29 mouse cellular contexts compared by ENCODE assay signal in genomic region chr2:89117183-89117582, GRCm38 (mm10). TPM values are rescaled to one million over a fixed set of nuclear protein-coding genes. Genes with fewer than 3 reads are reported as not detected.
DNase-seq lines count a peak whose midpoint lies in the region; ATAC-seq and TF ChIP-seq lines count a peak whose summit lies in the region.
"Had no signal": no experiment of that assay in that cellular context is flagged by ENCODE, and none has a peak within 500 bp of the region (broad histone marks: within the 10 kb centered on the region; RNA-seq: fewer than 3 reads in every experiment).

TSS of gene Olfr1221 (minus strand) at chr2:89117283.

- H3K4me1 ChIP-seq in liver, adult 2 months (ENCODE audit: control insufficient read depth, insufficient read depth, low read length), result no peaks in the 10 kb centered on the region
- no peaks in the 10 kb centered on the region for H3K4me1 ChIP-seq in liver, embryonic 12.5 days
- peaks cover 2% of the 10 kb centered on the region for H3K4me1 ChIP-seq in bone marrow macrophage, adult 2 months (ENCODE audit: control insufficient read depth, insufficient read depth, low read length)
- H3K4me1 ChIP-seq in intestine, embryonic 16.5 days (ENCODE audit: control insufficient read depth, insufficient read depth, low read length), result no peaks in the 10 kb centered on the region
- no peaks in the 10 kb centered on the region for H3K4me1 ChIP-seq in hindbrain, postnatal 0 days (ENCODE audit: insufficient read depth, low read length)
- H3K4me1 ChIP-seq in forebrain, embryonic 14.5 days (ENCODE audit: control insufficient read depth, insufficient read depth, low read length), result no peaks in the 10 kb centered on the region
- H3K4me1 ChIP-seq: embryonic facial prominence, embryonic 10.5 days; embryonic facial prominence, embryonic 12.5 days; forebrain, embryonic 13.5 days had no signal

- H3K4me2 ChIP-seq in liver, embryonic 12.5 days, result no peak within 1 kb of the TSS
- no peak within 1 kb of the TSS for H3K4me2 ChIP-seq in intestine, embryonic 16.5 days (ENCODE audit: low read depth, low read length)
- H3K4me2 ChIP-seq in hindbrain, postnatal 0 days (ENCODE audit: low read depth, low read length), result no peak within 1 kb of the TSS
- H3K4me2 ChIP-seq in forebrain, embryonic 14.5 days (ENCODE audit: low read length), result no peak within 1 kb of the TSS
- H3K4me2 ChIP-seq: embryonic facial prominence, embryonic 12.5 days; forebrain, embryonic 13.5 days had no signal

- H3K27me3 ChIP-seq in liver, adult 2 months (ENCODE audit: control insufficient read depth, insufficient read depth, low read length), result no peaks in the 10 kb centered on the region
- no peaks in the 10 kb centered on the region for H3K27me3 ChIP-seq in liver, embryonic 12.5 days (replicated peaks)
- H3K27me3 ChIP-seq in intestine, embryonic 16.5 days (replicated peaks; ENCODE audit: control insufficient read depth, insufficient read depth, low read length), result no peaks in the 10 kb centered on the region
- no peaks in the 10 kb centered on the region for H3K27me3 ChIP-seq in hindbrain, postnatal 0 days (ENCODE audit: insufficient read depth, low read length)
- no peaks in the 10 kb centered on the region for H3K27me3 ChIP-seq in forebrain, embryonic 14.5 days (replicated peaks; ENCODE audit: control insufficient read depth, insufficient read depth, low read length)
- H3K27me3 ChIP-seq: CH12.LX; embryonic facial prominence, embryonic 12.5 days; forebrain, embryonic 13.5 days; Patski had no signal

- H3K9me3 ChIP-seq in liver, embryonic 12.5 days (replicated peaks), result no peaks in the 10 kb centered on the region
- H3K9me3 ChIP-seq in intestine, embryonic 16.5 days (ENCODE audit: control insufficient read depth, low read length), result no peaks in the 10 kb centered on the region
- no peaks in the 10 kb centered on the region for H3K9me3 ChIP-seq in hindbrain, postnatal 0 days (ENCODE audit: low read length)
- H3K9me3 ChIP-seq in forebrain, embryonic 14.5 days (replicated peaks; ENCODE audit: control insufficient read depth, low read length), result no peaks in the 10 kb centered on the region
- H3K9me3 ChIP-seq: embryonic facial prominence, embryonic 10.5 days; embryonic facial prominence, embryonic 12.5 days; forebrain, embryonic 13.5 days; G1E had no signal

- no peak within 1 kb of the TSS for H3K9ac ChIP-seq in liver, adult 2 months (ENCODE audit: low read depth, low read length)
- H3K9ac ChIP-seq in liver, embryonic 12.5 days, result no peak within 1 kb of the TSS
- H3K9ac ChIP-seq in intestine, embryonic 16.5 days (ENCODE audit: low read depth, low read length), result no peak within 1 kb of the TSS
- no peak within 1 kb of the TSS for H3K9ac ChIP-seq in hindbrain, postnatal 0 days (replicated peaks; ENCODE audit: low read length)
- no peak within 1 kb of the TSS for H3K9ac ChIP-seq in forebrain, embryonic 14.5 days (ENCODE audit: low read length)
- H3K9ac ChIP-seq: embryonic facial prominence, embryonic 12.5 days; forebrain, embryonic 13.5 days had no signal

- no peaks in the 10 kb centered on the region for H3K36me3 ChIP-seq in liver, adult 2 months (ENCODE audit: control insufficient read depth, insufficient read depth, low read length)
- no peaks in the 10 kb centered on the region for H3K36me3 ChIP-seq in liver, embryonic 12.5 days
- no peaks in the 10 kb centered on the region for H3K36me3 ChIP-seq in intestine, embryonic 16.5 days (ENCODE audit: control insufficient read depth, insufficient read depth, low read length)
- H3K36me3 ChIP-seq in hindbrain, postnatal 0 days (ENCODE audit: insufficient read depth, low read length), result no peaks in the 10 kb centered on the region
- no peaks in the 10 kb centered on the region for H3K36me3 ChIP-seq in forebrain, embryonic 14.5 days (ENCODE audit: control insufficient read depth, insufficient read depth, low read length)
- H3K36me3 ChIP-seq: embryonic facial prominence, embryonic 10.5 days; embryonic facial prominence, embryonic 12.5 days; G1E had no signal

- WGBS in liver, adult 2 months, result 73% methylated on average over 2 of the region's 2 CpGs
- WGBS in liver, embryonic 12.5 days (ENCODE audit: insufficient replicate concordance), result 41% methylated on average over 2 of the region's 2 CpGs
- 78% methylated on average over 2 of the region's 2 CpGs for WGBS in intestine, embryonic 16.5 days
- WGBS in hindbrain, postnatal 0 days, result 93% methylated on average over 2 of the region's 2 CpGs
- 87% methylated on average over 2 of the region's 2 CpGs for WGBS in forebrain, embryonic 14.5 days

- TF ChIP-seq POLR2A in liver, adult 2 months (IDR thresholded peaks at IDR 0.05; ENCODE audit: extremely low read depth, insufficient read depth, low read length), result no peak
- no peak for TF ChIP-seq POLR2A in bone marrow macrophage, adult 2 months (IDR thresholded peaks at IDR 0.05; ENCODE audit: borderline replicate concordance, low read depth, low read length)

- peak; percentile 3 for DNase-seq in liver, adult 2 months (ENCODE audit: extremely low read depth, low read depth, low spot score)
- DNase-seq in hindbrain, postnatal 0 days (ENCODE audit: low spot score), result no peak
- no peak for DNase-seq in forebrain, embryonic 14.5 days (ENCODE audit: low spot score)
- DNase-seq: adrenal gland, adult 8-10 months; adrenal gland, postnatal 14 days; adrenal gland, postnatal 36 days; B cell, adult 2 months; cerebellum, adult 11 months; cerebellum, adult 18-20 months; cerebellum, adult 8-10 months; cerebellum, adult 9-11 months; cerebellum, postnatal 25 days had no signal

- H3K79me2 ChIP-seq in liver, adult 2 months (ENCODE audit: control insufficient read depth, insufficient read depth, low read length), result no peaks in the 10 kb centered on the region

- TF ChIP-seq CTCF in liver, adult 2 months (IDR thresholded peaks at IDR 0.05; ENCODE audit: low read depth, low read length), result no peak
- no peak for TF ChIP-seq CTCF in bone marrow macrophage, adult 2 months (IDR thresholded peaks at IDR 0.05; ENCODE audit: low read depth, low read length)
- TF ChIP-seq CTCF in hindbrain, postnatal 0 days (IDR thresholded peaks at IDR 0.05; ENCODE audit: low read depth), result no peak

- H3K27ac ChIP-seq in liver, adult 2 months (replicated peaks; ENCODE audit: insufficient read depth, low read depth, low read length), result no peak within 1 kb of the TSS
- no peak within 1 kb of the TSS for H3K27ac ChIP-seq in liver, embryonic 12.5 days
- peak within 1 kb of the TSS; percentile 58 for H3K27ac ChIP-seq in bone marrow macrophage, adult 2 months (ENCODE audit: insufficient read depth, low read depth, low read length)
- no peak within 1 kb of the TSS for H3K27ac ChIP-seq in intestine, embryonic 16.5 days (ENCODE audit: low read length)
- H3K27ac ChIP-seq in hindbrain, postnatal 0 days, result no peak within 1 kb of the TSS
- H3K27ac ChIP-seq in forebrain, embryonic 14.5 days (ENCODE audit: low read depth, low read length), result no peak within 1 kb of the TSS
- H3K27ac ChIP-seq: embryonic facial prominence, embryonic 10.5 days; embryonic facial prominence, embryonic 12.5 days; forebrain, embryonic 13.5 days had no signal

- no peak for ATAC-seq in liver, embryonic 12.5 days
- ATAC-seq in megakaryocyte, adult 5-6 weeks (ENCODE audit: poor library complexity, severe bottlenecking), result peak; percentile 18; the same call in 1 of the 2 replicates
- ATAC-seq in intestine, embryonic 16.5 days, result no peak
- ATAC-seq in hindbrain, postnatal 0 days, result no peak
- no peak for ATAC-seq in forebrain, embryonic 14.5 days
- ATAC-seq: activated CD4-positive, CD25-positive, alpha-beta regulatory T cell, adult 4 months; CD4-positive, CD25-positive, alpha-beta regulatory T cell, adult 4 months; forebrain, embryonic 13.5 days; forebrain, embryonic 16.5 days; Patski had no signal

- no peak within 1 kb of the TSS for H3K4me3 ChIP-seq in liver, adult 2 months (ENCODE audit: insufficient read depth, low read depth, low read length)
- no peak within 1 kb of the TSS for H3K4me3 ChIP-seq in liver, embryonic 12.5 days
- no peak within 1 kb of the TSS for H3K4me3 ChIP-seq in bone marrow macrophage, adult 2 months (ENCODE audit: insufficient read depth, low read length)
- no peak within 1 kb of the TSS for H3K4me3 ChIP-seq in intestine, embryonic 16.5 days (ENCODE audit: low read length)
- H3K4me3 ChIP-seq in hindbrain, postnatal 0 days (ENCODE audit: low read length), result no peak within 1 kb of the TSS
- no peak within 1 kb of the TSS for H3K4me3 ChIP-seq in forebrain, embryonic 14.5 days (ENCODE audit: low read depth, low read length)
- H3K4me3 ChIP-seq: embryonic facial prominence, embryonic 10.5 days; embryonic facial prominence, embryonic 12.5 days; forebrain, embryonic 13.5 days had no signal

RNA-seq across cellular contexts. Expression of gene Olfr1221, which starts in this region (rescaled TPM):
- total RNA-seq in liver, adult 2 months (2014; rRNA removed), result not detected in 2 replicates
- not detected in 2 replicates for polyA plus RNA-seq in liver, adult 2 months (2012; rRNA removed)
- polyA plus RNA-seq in liver, embryonic 12.5 days (2016; fragmentation: Nextera tagmentation; extraction: Ambion mirVana), result not detected in 2 replicates
- polyA plus RNA-seq in bone marrow macrophage, adult 2 months (2012; ENCODE audit: insufficient read depth, insufficient read length, missing spikeins), result not detected in 2 replicates
- not detected in 2 replicates for total RNA-seq in megakaryocyte, adult 5-6 weeks (2015)
- total RNA-seq in megakaryocyte, adult 5-6 weeks (2017), result not detected in 2 replicates
- polyA plus RNA-seq in intestine, embryonic 16.5 days (2015; fragmentation: Nextera tagmentation; extraction: Ambion mirVana), result not detected in 2 replicates
- total RNA-seq in hindbrain, postnatal 0 days (2014; rRNA removed), result not detected in 2 replicates
- polyA plus RNA-seq in hindbrain, postnatal 0 days (2015; fragmentation: Nextera tagmentation; extraction: Ambion mirVana), result not detected in 2 replicates
- polyA plus RNA-seq in forebrain, embryonic 14.5 days (2014; fragmentation: Nextera tagmentation; extraction: Ambion mirVana), result not detected in 2 replicates
- total RNA-seq: adrenal gland, adult 18-20 months; adrenal gland, adult 8-10 months; adrenal gland, postnatal 14 days; adrenal gland, postnatal 36 days; CH12.LX had no signal
- polyA plus RNA-seq: activated CD4-positive, CD25-positive, alpha-beta regulatory T cell, adult 4 months; brain, embryonic 14.5 days; CD4-positive, CD25-positive, alpha-beta regulatory T cell, adult 4 months; cortical plate, adult 2 months; embryonic facial prominence, embryonic 10.5 days; embryonic facial prominence, embryonic 12.5 days; forebrain, embryonic 11.5 days; forebrain, embryonic 13.5 days; forebrain, embryonic 16.5 days; G1E; Patski had no signal

Comparison
In these comparisons a context has a peak if more than half of its experiments do, and no peak if none do; other contexts are left out.
1. Peak in DNase-seq in liver, adult 2 months; RNA of the gene not detected or under 1 TPM.
2. Peak in ATAC-seq in megakaryocyte, adult 5-6 weeks; RNA of the gene not detected or under 1 TPM.